Mouse (Mus musculus): Measurements from ENCODE around the gene Ydjc. TPM values are rescaled to one million over a fixed set of nuclear protein-coding genes. Genes with fewer than 3 reads are reported as not detected.

Ydjc gene
- polyA plus RNA-seq, 1 experiment = 19.3 TPM

- DNase-seq = peak; percentile 13
- TF ChIP-seq POLR2A (IDR thresholded peaks at IDR 0.05; ENCODE audit: control insufficient read depth, extremely low read depth, insufficient read depth, low read length, poor library complexity) (no peak), CTCF (IDR thresholded peaks at IDR 0.05; ENCODE audit: borderline replicate concordance, control insufficient read depth, extremely low read depth, insufficient read depth, low read length, poor library complexity) (no peak)
- no peak overlapping the region for H3K27ac ChIP-seq (ENCODE audit: control insufficient read depth, insufficient read depth, low read length)
- H3K4me1 ChIP-seq (replicated peaks; ENCODE audit: control insufficient read depth, insufficient read depth, low read length) = peaks cover 3% of the 10 kb centered on the region
- WGBS = under 1% methylated on average over 24 of the region's 24 CpGs
- no peaks in the 10 kb centered on the region for H3K36me3 ChIP-seq (ENCODE audit: control insufficient read depth, insufficient read depth, low read length)
- H3K4me3 ChIP-seq (ENCODE audit: control insufficient read depth, insufficient read depth, low read length) = peak overlapping the region; percentile 100
- H3K27me3 ChIP-seq (ENCODE audit: control insufficient read depth, insufficient read depth, low read length) = no peaks in the 10 kb centered on the region
These were observed 55.9 kb downstream of the Ydjc start for GRCm38 (mm10) chr16:17200121-17200952.

DNA sequence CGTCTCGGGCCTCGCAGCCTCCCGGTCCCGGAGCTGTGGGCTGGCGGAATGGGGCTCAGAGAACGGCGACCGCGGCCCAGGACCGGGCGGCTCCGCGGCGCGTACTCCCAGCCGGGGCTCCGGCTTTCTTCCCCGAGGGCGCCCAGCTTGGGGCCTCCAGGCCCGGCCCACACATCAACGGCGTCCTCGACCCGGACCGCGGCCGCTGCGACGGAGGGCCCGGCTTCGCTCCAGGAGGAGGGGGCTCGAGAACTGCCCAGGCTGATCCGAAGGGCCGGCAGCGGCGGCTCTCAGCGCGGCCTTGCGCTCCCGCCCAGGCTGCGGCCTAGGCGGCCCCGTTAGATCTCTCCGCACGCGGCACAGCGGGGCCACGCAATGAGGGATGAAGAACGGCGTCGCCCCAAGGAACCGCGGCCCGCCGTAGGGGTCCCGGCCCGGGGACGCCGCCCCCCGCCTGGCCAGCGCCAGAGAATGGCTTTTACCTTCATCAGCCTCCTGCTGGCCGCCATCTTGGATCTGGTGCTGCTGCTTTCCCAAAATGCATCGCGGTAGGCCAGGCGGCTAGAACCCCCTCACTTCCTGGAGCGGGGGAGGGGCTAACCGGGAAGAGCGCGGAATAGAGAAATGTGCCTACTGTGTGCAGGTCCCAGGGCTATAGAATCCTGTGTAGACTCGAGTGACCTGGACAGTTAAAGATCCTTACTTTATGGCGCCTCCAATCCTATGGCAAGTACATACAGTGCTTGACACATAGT lies 56.7 kb downstream of the Ydjc start:
- Histone ChIP-seq H3K36me3 (ENCODE audit: control insufficient read depth, insufficient read depth, low read length) (no peaks in the 10 kb centered on the region), H3K4me3 (ENCODE audit: control insufficient read depth, insufficient read depth, low read length) (peak overlapping the region; percentile 100), H3K4me1 (replicated peaks; ENCODE audit: control insufficient read depth, insufficient read depth, low read length) (peaks cover 3% of the 10 kb centered on the region), H3K27me3 (ENCODE audit: control insufficient read depth, insufficient read depth, low read length) (no peaks in the 10 kb centered on the region), H3K27ac (ENCODE audit: control insufficient read depth, insufficient read depth, low read length) (no peak overlapping the region)
- under 1% methylated on average over 72 of the region's 72 CpGs for WGBS
- TF ChIP-seq POLR2A (IDR thresholded peaks at IDR 0.05; ENCODE audit: control insufficient read depth, extremely low read depth, insufficient read depth, low read length, poor library complexity) = peak; percentile 60; the same call in 1 of the 2 replicates
- no peak for TF ChIP-seq CTCF (IDR thresholded peaks at IDR 0.05; ENCODE audit: borderline replicate concordance, control insufficient read depth, extremely low read depth, insufficient read depth, low read length, poor library complexity)
- peak; percentile 91 for DNase-seq

DNA sequence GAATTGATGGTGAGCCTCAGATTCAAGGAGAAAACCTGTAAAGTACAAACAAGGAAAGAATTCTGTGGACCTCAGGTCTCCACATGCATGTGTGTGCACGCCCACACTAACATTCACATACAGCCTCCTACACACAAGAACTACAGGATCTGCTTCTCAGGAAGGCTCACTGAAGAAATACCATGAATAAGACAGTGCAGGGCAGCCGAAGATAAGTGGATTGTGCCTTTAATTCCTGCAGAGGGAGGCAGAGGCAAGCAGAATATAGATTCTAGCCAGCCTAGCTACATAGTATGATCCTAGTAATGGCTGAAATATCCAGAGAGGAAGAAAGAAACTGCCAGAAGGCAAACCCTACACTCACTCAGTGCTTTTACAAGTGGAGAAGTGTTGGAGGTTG lies 57.6 kb downstream of the Ydjc start:
- no peaks in the 10 kb centered on the region for H3K27me3 ChIP-seq (ENCODE audit: control insufficient read depth, insufficient read depth, low read length)
- DNase-seq = no peak
- 68% methylated on average over 2 of the region's 2 CpGs for WGBS
- no peak overlapping the region for H3K27ac ChIP-seq (ENCODE audit: control insufficient read depth, insufficient read depth, low read length)
- no peak for TF ChIP-seq POLR2A (IDR thresholded peaks at IDR 0.05; ENCODE audit: control insufficient read depth, extremely low read depth, insufficient read depth, low read length, poor library complexity)
- no peak for TF ChIP-seq CTCF (IDR thresholded peaks at IDR 0.05; ENCODE audit: borderline replicate concordance, control insufficient read depth, extremely low read depth, insufficient read depth, low read length, poor library complexity)
- H3K36me3 ChIP-seq (ENCODE audit: control insufficient read depth, insufficient read depth, low read length) = no peaks in the 10 kb centered on the region
- H3K4me3 ChIP-seq (ENCODE audit: control insufficient read depth, insufficient read depth, low read length) = no peak overlapping the region
- peaks cover 3% of the 10 kb centered on the region for H3K4me1 ChIP-seq (replicated peaks; ENCODE audit: control insufficient read depth, insufficient read depth, low read length)

DNA sequence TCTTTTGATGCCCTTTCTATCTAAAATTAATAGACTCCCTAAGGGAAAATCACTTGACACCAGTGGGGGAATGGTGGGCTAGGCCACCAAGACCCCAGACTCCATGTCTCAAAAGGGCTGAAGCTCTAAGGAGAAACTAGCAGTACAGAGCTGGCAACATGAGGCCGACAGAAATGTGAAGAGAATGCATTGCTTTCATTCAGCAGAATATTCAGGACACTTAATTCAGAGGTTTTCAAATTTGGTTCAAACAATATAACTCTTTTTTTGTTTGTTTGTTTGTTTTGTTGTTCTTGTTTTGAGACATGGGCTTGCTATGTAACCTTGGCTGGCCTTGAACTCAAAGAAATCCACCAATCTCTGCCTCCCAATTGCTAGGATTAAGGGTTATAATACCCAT lies 58.1 kb downstream of the Ydjc start, which contains the start of gene Ube2l3:
Ube2l3 (minus strand) TSS at position 101 of the 400 bp plus-strand sequence.
- H3K4me3 ChIP-seq (ENCODE audit: control insufficient read depth, insufficient read depth, low read length) = no peak within 1 kb of the TSS
- WGBS = 97% methylated on average over 1 of the region's 1 CpGs
- H3K4me1 ChIP-seq (replicated peaks; ENCODE audit: control insufficient read depth, insufficient read depth, low read length) = peaks cover 3% of the 10 kb centered on the region
- H3K27ac ChIP-seq (ENCODE audit: control insufficient read depth, insufficient read depth, low read length) = no peak within 1 kb of the TSS
- DNase-seq = no peak
- H3K27me3 ChIP-seq (ENCODE audit: control insufficient read depth, insufficient read depth, low read length) = no peaks in the 10 kb centered on the region
- no peak for TF ChIP-seq CTCF (IDR thresholded peaks at IDR 0.05; ENCODE audit: borderline replicate concordance, control insufficient read depth, extremely low read depth, insufficient read depth, low read length, poor library complexity)
- TF ChIP-seq POLR2A (IDR thresholded peaks at IDR 0.05; ENCODE audit: control insufficient read depth, extremely low read depth, insufficient read depth, low read length, poor library complexity) = no peak
- no peaks in the 10 kb centered on the region for H3K36me3 ChIP-seq (ENCODE audit: control insufficient read depth, insufficient read depth, low read length)

GRCm38 (mm10) chr16:17204990-17205389 lies 60.6 kb downstream of the Ydjc start:
- H3K27ac ChIP-seq (ENCODE audit: control insufficient read depth, insufficient read depth, low read length) = no peak overlapping the region
- DNase-seq = peak; percentile 43
- peaks cover 11% of the 10 kb centered on the region for H3K4me1 ChIP-seq (replicated peaks; ENCODE audit: control insufficient read depth, insufficient read depth, low read length)
- H3K27me3 ChIP-seq (ENCODE audit: control insufficient read depth, insufficient read depth, low read length) = no peaks in the 10 kb centered on the region
- TF ChIP-seq POLR2A (IDR thresholded peaks at IDR 0.05; ENCODE audit: control insufficient read depth, extremely low read depth, insufficient read depth, low read length, poor library complexity) (no peak), CTCF (IDR thresholded peaks at IDR 0.05; ENCODE audit: borderline replicate concordance, control insufficient read depth, extremely low read depth, insufficient read depth, low read length, poor library complexity) (no peak)
- WGBS = 0% methylated on average over 6 of the region's 6 CpGs
- no peaks in the 10 kb centered on the region for H3K36me3 ChIP-seq (ENCODE audit: control insufficient read depth, insufficient read depth, low read length)
- H3K4me3 ChIP-seq (ENCODE audit: control insufficient read depth, insufficient read depth, low read length) = no peak overlapping the region
